In the genomic region with DNA sequence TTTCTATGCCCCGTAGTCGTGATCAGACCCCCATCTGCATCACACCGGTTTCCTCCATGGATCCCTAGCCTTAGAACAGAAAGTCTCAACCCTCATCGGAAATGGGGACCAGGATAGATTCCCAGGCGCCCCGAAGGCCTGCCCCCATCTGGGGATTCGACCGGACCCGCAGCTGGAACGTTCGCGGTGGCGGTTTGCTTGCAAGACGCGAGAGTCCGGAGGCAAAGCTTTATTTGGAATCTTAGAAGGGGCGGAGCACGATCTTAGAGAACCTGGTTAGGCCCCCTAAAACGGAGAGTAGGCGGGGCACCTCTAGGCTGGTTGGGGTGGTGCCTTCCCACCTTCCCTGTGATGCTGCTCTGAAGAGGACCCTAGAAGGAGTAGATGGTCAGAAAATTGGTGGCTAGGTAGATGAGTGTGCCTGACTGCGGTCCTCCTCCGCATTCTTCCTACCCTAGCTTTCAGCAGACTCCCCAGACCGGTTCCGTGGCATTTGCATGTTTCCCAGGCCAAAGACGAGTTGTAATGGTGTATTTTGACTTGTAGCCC, we compare ENCODE assay signal across 9 mouse cellular contexts. TPM values are rescaled to one million over a fixed set of nuclear protein-coding genes. Genes with fewer than 3 reads are reported as not detected.
DNase-seq lines count a peak whose midpoint lies in the region; ATAC-seq and TF ChIP-seq lines count a peak whose summit lies in the region.
"Had no signal": no experiment of that assay in that cellular context is flagged by ENCODE, and none has a peak within 500 bp of the region (broad histone marks: within the 10 kb centered on the region; RNA-seq: fewer than 3 reads in every experiment).

No protein-coding gene starts in this region.

- H3K4me1 ChIP-seq in thymus, adult 2 months (replicated peaks; ENCODE audit: control insufficient read depth, insufficient read depth, low read length) = peaks cover 9% of the 10 kb centered on the region; the same call in 1 of the 2 replicates
- H3K4me1 ChIP-seq in embryonic facial prominence, embryonic 12.5 days = no peaks in the 10 kb centered on the region
- H3K4me1 ChIP-seq in limb, embryonic 10.5 days = peaks cover 16% of the 10 kb centered on the region

- intact Hi-C loops in heart, postnatal 36 days (cut with DNase I) = loop anchor here (10.0 kb wide), 2 partner anchors 532 to 722 kb away; partner anchors contain the start of gene Uqcrc2

- WGBS in thymus, adult 2 months = 16% methylated on average over 25 of the region's 25 CpGs
- 3% methylated on average over 25 of the region's 25 CpGs for whole genome bisulfite sequencing in embryonic facial prominence, embryonic 12.5 days
- WGBS in limb, embryonic 10.5 days = 1% methylated on average over 25 of the region's 25 CpGs

- no peak for TF ChIP-seq POLR2A in thymus, adult 2 months (IDR thresholded peaks at IDR 0.05; ENCODE audit: control insufficient read depth, extremely low read depth, insufficient read depth, low read length, poor library complexity)

- no peaks in the 10 kb centered on the region for H3K36me3 ChIP-seq in thymus, adult 2 months (ENCODE audit: control insufficient read depth, insufficient read depth, low read length)
- H3K36me3 ChIP-seq in embryonic facial prominence, embryonic 12.5 days = 0 out of 2 replicates have a peak, but pooled peaks cover 2% of the 10 kb centered on the region
- no peaks in the 10 kb centered on the region for H3K36me3 ChIP-seq in limb, embryonic 10.5 days

- no peak for TF ChIP-seq CTCF in thymus, adult 2 months (IDR thresholded peaks at IDR 0.05; ENCODE audit: borderline replicate concordance, control insufficient read depth, extremely low read depth, insufficient read depth, low read length, poor library complexity)

- no peaks in the 10 kb centered on the region for H3K9me3 ChIP-seq in embryonic facial prominence, embryonic 12.5 days
- no peaks in the 10 kb centered on the region for H3K9me3 ChIP-seq in limb, embryonic 10.5 days (replicated peaks)

- no peak for ATAC-seq in embryonic facial prominence, embryonic 12.5 days (ENCODE audit: insufficient number of reproducible peaks, insufficient read depth, low FRiP score, low TSS enrichment)
- peak; percentile 19; the same call in 1 of the 2 replicates for ATAC-seq in megakaryocyte progenitor cell, adult 5-6 weeks (replicated peaks; ENCODE audit: poor library complexity)

- no peaks in the 10 kb centered on the region; the same call in 1 of the 2 replicates for H3K27me3 ChIP-seq in thymus, adult 2 months (ENCODE audit: control insufficient read depth, insufficient read depth, low read length)
- no peaks in the 10 kb centered on the region for H3K27me3 ChIP-seq in embryonic facial prominence, embryonic 12.5 days
- H3K27me3 ChIP-seq in limb, embryonic 10.5 days (ENCODE audit: low read depth, poor library complexity, severe bottlenecking) = peaks cover 12% of the 10 kb centered on the region; the same call in 1 of the 2 replicates

- H3K4me2 ChIP-seq in embryonic facial prominence, embryonic 12.5 days (replicated peaks) = peak overlapping the region; percentile 77

- peak overlapping the region; percentile 58; the same call in 1 of the 2 replicates for H3K4me3 ChIP-seq in thymus, adult 2 months (ENCODE audit: control insufficient read depth, insufficient read depth, low read length)
- peak overlapping the region; percentile 61 for H3K4me3 ChIP-seq in embryonic facial prominence, embryonic 12.5 days
- peak overlapping the region; percentile 63 for H3K4me3 ChIP-seq in limb, embryonic 10.5 days

- DNase-seq in thymus, adult 2 months = no peak
- no peak for DNase-seq in thymus, adult 18-20 months
- DNase-seq in heart, postnatal 36 days = peak; percentile 32 to 37
- DNase-seq in limb, embryonic 10.5 days (ENCODE audit: low spot score) = peak; percentile 56
- peak; percentile 80 for DNase-seq in urinary bladder, postnatal 14 days (ENCODE audit: low spot score)
- no peak for DNase-seq in layer of hippocampus, postnatal 10 days (ENCODE audit: low spot score in 2 of 2)

- no peak overlapping the region for H3K27ac ChIP-seq in thymus, adult 2 months (ENCODE audit: control insufficient read depth, insufficient read depth, low read length)
- no peak overlapping the region for H3K27ac ChIP-seq in embryonic facial prominence, embryonic 12.5 days
- peak overlapping the region; percentile 73; the same call in 1 of the 2 replicates for H3K27ac ChIP-seq in limb, embryonic 10.5 days

- peak overlapping the region; percentile 56 for H3K9ac ChIP-seq in embryonic facial prominence, embryonic 12.5 days

RNA-seq across cellular contexts. Expression of gene Tmem159, which starts 0.9 kb away (rescaled TPM):
- 6.9 and 8.9 TPM in 2 replicates for polyA plus RNA-seq in thymus, adult 2 months (2012; rRNA removed)
- polyA plus RNA-seq in embryonic facial prominence, embryonic 12.5 days (2016; fragmentation: Nextera tagmentation; extraction: Ambion mirVana) = 27.1 and 27.4 TPM in 2 replicates
- 10 to 100 TPM; 24.1 to 54.3 TPM for total RNA-seq in heart, postnatal 36 days (2021)
- 13.6 and 14.6 TPM in 2 replicates for polyA plus RNA-seq in limb, embryonic 10.5 days (2016; fragmentation: Nextera tagmentation; extraction: Ambion mirVana)
- 8.7 and 12.8 TPM in 2 replicates for total RNA-seq in megakaryocyte progenitor cell, adult 5-6 weeks (2015)
- 6.1 and 6.3 TPM in 2 replicates for total RNA-seq in megakaryocyte progenitor cell, adult 5-6 weeks (2017)
- 10 to 100 TPM; 16.8 to 17.4 TPM for total RNA-seq in layer of hippocampus, postnatal 10 days (2021)

RNA-seq across cellular contexts. Expression of gene Dnah3, which starts 8.0 kb away (rescaled TPM):
- 0.23 and 0.30 TPM in 2 replicates for polyA plus RNA-seq in thymus, adult 2 months (2012; rRNA removed)
- not detected in 2 replicates for polyA plus RNA-seq in embryonic facial prominence, embryonic 12.5 days (2016; fragmentation: Nextera tagmentation; extraction: Ambion mirVana)
- total RNA-seq in heart, postnatal 36 days (2021) = not detected
- not detected in 2 replicates for polyA plus RNA-seq in limb, embryonic 10.5 days (2016; fragmentation: Nextera tagmentation; extraction: Ambion mirVana)
- not detected in 2 replicates for total RNA-seq in megakaryocyte progenitor cell, adult 5-6 weeks (2015)
- total RNA-seq in megakaryocyte progenitor cell, adult 5-6 weeks (2017) = not detected in 2 replicates
- total RNA-seq in layer of hippocampus, postnatal 10 days (2021) = under 1 TPM; 0.37 to 0.42 TPM
- total RNA-seq: neutrophil, adult 5-6 weeks had no signal

RNA-seq across cellular contexts. Expression of gene Zp2, which starts 42.0 kb away (rescaled TPM):
- 1.1 TPM in 2 replicates for polyA plus RNA-seq in thymus, adult 2 months (2012; rRNA removed)
- 0.10 TPM in 1 of 2 replicates, not detected in the other for polyA plus RNA-seq in embryonic facial prominence, embryonic 12.5 days (2016; fragmentation: Nextera tagmentation; extraction: Ambion mirVana)
- 1 to 10 TPM in 1 of 2 experiments, under 1 TPM in 1; 0.65 to 1.8 TPM for total RNA-seq in heart, postnatal 36 days (2021)
- polyA plus RNA-seq in limb, embryonic 10.5 days (2016; fragmentation: Nextera tagmentation; extraction: Ambion mirVana) = not detected in 2 replicates
- total RNA-seq in megakaryocyte progenitor cell, adult 5-6 weeks (2015) = not detected in 2 replicates
- total RNA-seq in megakaryocyte progenitor cell, adult 5-6 weeks (2017) = not detected in 2 replicates
- under 1 TPM; 0.36 to 0.73 TPM for total RNA-seq in layer of hippocampus, postnatal 10 days (2021)
- total RNA-seq: neutrophil, adult 5-6 weeks had no signal

Comparison
In these comparisons a context has a peak if more than half of its experiments do, and no peak if none do; other contexts are left out.
1. DNase-seq: peak in heart, postnatal 36 days (2 of 2), limb, embryonic 10.5 days (single experiment) and urinary bladder, postnatal 14 days (single experiment); none in thymus, adult 2 months (single experiment), thymus, adult 18-20 months (0 of 2) and layer of hippocampus, postnatal 10 days (0 of 2).
2. Peak in every context shown above with its lines, with median percentiles within 50 percentile points of each other: H3K4me3 ChIP-seq.